Mouse (Mus musculus): ENCODE measurements around the gene Egln1.

GRCm38 (mm10) chr8:124950069-124950456 is 939 bp upstream of the Egln1 start:
- TF ChIP-seq CTCF (IDR thresholded peaks at IDR 0.05; ENCODE audit: low read depth) = no peak
- TF ChIP-seq EP300 (IDR thresholded peaks at IDR 0.05; ENCODE audit: low read depth) = no peak

Measured in liver, postnatal 0 days (tissue).